Comparison of ENCODE assay signal across 8 mouse cellular contexts in the genomic region with DNA sequence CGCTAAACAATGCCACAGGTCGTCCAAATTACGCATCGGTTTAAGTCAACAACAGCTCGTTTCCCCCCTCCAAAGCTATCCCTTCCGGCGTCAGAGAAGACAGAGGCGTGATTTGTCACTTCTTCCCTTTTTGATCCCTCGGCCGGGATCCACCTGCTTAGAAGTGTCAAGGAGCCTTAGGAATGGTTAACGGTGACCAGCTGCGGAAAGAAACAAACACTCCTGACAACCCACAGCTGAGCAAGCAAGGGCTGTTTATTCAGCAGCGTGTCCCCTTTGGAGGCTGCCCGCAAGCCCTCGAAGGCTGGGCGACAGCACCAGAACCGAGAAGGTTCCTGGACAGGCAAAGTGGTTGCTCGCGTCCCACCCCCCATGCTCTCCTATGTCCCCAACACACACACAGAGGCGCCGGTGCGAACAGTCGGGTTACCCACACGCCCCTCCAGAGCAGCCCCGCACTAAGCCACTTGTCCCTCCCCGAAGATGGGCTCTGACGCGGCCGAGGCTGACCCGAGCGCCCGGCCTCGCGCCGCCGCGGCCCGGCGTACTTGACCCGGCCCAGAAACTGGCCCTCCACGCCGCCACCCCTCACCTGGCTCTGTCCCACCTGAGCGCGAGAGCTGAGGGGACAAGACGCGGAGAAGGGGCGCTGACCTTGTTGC. TPM values are rescaled to one million over a fixed set of nuclear protein-coding genes. Genes with fewer than 3 reads are reported as not detected.
A peak's percentile ranks its signal among the peaks of the same experiment; 100 is the strongest.
DNase-seq lines count a peak whose midpoint lies in the region; ATAC-seq and TF ChIP-seq lines count a peak whose summit lies in the region.

No protein-coding gene starts in this region.

- H3K9me3 ChIP-seq in ES-Bruce4 (replicated peaks; ENCODE audit: control insufficient read depth, insufficient read depth, low read length, poor library complexity, severe bottlenecking) = no peaks in the 10 kb centered on the region
- no peaks in the 10 kb centered on the region for H3K9me3 ChIP-seq in forebrain, embryonic 10.5 days
- H3K9me3 ChIP-seq in heart, embryonic 15.5 days (replicated peaks) = no peaks in the 10 kb centered on the region
- no peaks in the 10 kb centered on the region for H3K9me3 ChIP-seq in neural tube, embryonic 14.5 days (ENCODE audit: control insufficient read depth, low read length)

- TF ChIP-seq CTCF in ES-Bruce4 (IDR thresholded peaks at IDR 0.05; ENCODE audit: low read depth, low read length) = no peak

- DNase-seq in adrenal gland, adult 2 months = peak; percentile 78
- peak; percentile 44 for DNase-seq in forebrain, embryonic 10.5 days (ENCODE audit: extremely low spot score, low spot score)
- DNase-seq in kidney, postnatal 4 days = peak; percentile 58 to 70
- peak; percentile 63 to 67 for DNase-seq in lung, adult 18-20 months
- DNase-seq in urinary bladder, postnatal 36 days (ENCODE audit: low spot score in 2 of 2) = peak; percentile 24 to 38

- peak; percentile 74 for ATAC-seq in heart, embryonic 15.5 days (replicated peaks; ENCODE audit: insufficient number of reproducible peaks, insufficient read depth, low FRiP score, low read depth)
- peak; percentile 79 for ATAC-seq in neural tube, embryonic 14.5 days (ENCODE audit: low read depth)

- H3K4me3 ChIP-seq in ES-Bruce4 (ENCODE audit: low read depth, low read length) = peak overlapping the region; percentile 79
- H3K4me3 ChIP-seq in forebrain, embryonic 10.5 days = peak overlapping the region; percentile 89
- H3K4me3 ChIP-seq in heart, embryonic 15.5 days = peak overlapping the region; percentile 94
- peak overlapping the region; percentile 99 for H3K4me3 ChIP-seq in neural tube, embryonic 14.5 days (ENCODE audit: low read depth, low read length)

- H3K9ac ChIP-seq in ES-Bruce4 (ENCODE audit: low read depth, poor library complexity, severe bottlenecking) = peak overlapping the region; percentile 98
- H3K9ac ChIP-seq in heart, embryonic 15.5 days = peak overlapping the region; percentile 97
- peak overlapping the region; percentile 96 for H3K9ac ChIP-seq in neural tube, embryonic 14.5 days (replicated peaks; ENCODE audit: low read depth, low read length)

- no peak for TF ChIP-seq POLR2A in ES-Bruce4 (IDR thresholded peaks at IDR 0.05; ENCODE audit: insufficient read depth, low read length)

- H3K4me1 ChIP-seq in ES-Bruce4 (ENCODE audit: control insufficient read depth, insufficient read depth, low read length) = no peaks in the 10 kb centered on the region
- H3K4me1 ChIP-seq in forebrain, embryonic 10.5 days = peaks cover 30% of the 10 kb centered on the region
- peaks cover 20% of the 10 kb centered on the region for H3K4me1 ChIP-seq in heart, embryonic 15.5 days (replicated peaks)
- peaks cover 15% of the 10 kb centered on the region for H3K4me1 ChIP-seq in neural tube, embryonic 14.5 days (ENCODE audit: control insufficient read depth, insufficient read depth, low read length)

- peaks cover 18% of the 10 kb centered on the region for H3K36me3 ChIP-seq in ES-Bruce4 (ENCODE audit: control insufficient read depth, insufficient read depth, low read length, poor library complexity, severe bottlenecking)
- peaks cover 25% of the 10 kb centered on the region for H3K36me3 ChIP-seq in forebrain, embryonic 10.5 days (replicated peaks)
- peaks cover 14% of the 10 kb centered on the region; the same call in 1 of the 2 replicates for H3K36me3 ChIP-seq in heart, embryonic 15.5 days
- H3K36me3 ChIP-seq in neural tube, embryonic 14.5 days (ENCODE audit: control insufficient read depth, insufficient read depth, low read length) = peaks cover 5% of the 10 kb centered on the region

- no peak overlapping the region for H3K27ac ChIP-seq in ES-Bruce4 (ENCODE audit: insufficient read depth, low read length)
- peak overlapping the region; percentile 96 for H3K27ac ChIP-seq in forebrain, embryonic 10.5 days
- H3K27ac ChIP-seq in heart, embryonic 15.5 days = peak overlapping the region; percentile 91
- peak overlapping the region; percentile 80 for H3K27ac ChIP-seq in neural tube, embryonic 14.5 days (ENCODE audit: low read depth, low read length)

- WGBS in forebrain, embryonic 10.5 days = under 1% methylated on average over 47 of the region's 47 CpGs
- under 1% methylated on average over 47 of the region's 47 CpGs for WGBS in heart, embryonic 15.5 days
- WGBS in neural tube, embryonic 14.5 days = under 1% methylated on average over 41 of the region's 47 CpGs

- peak overlapping the region; percentile 91 for H3K4me2 ChIP-seq in heart, embryonic 15.5 days
- H3K4me2 ChIP-seq in neural tube, embryonic 14.5 days (ENCODE audit: low read depth, low read length) = peak overlapping the region; percentile 91

- no peaks in the 10 kb centered on the region for H3K27me3 ChIP-seq in ES-Bruce4 (ENCODE audit: control insufficient read depth, insufficient read depth, low read length, poor library complexity, severe bottlenecking)
- H3K27me3 ChIP-seq in forebrain, embryonic 10.5 days (ENCODE audit: poor library complexity, severe bottlenecking) = peaks cover 10% of the 10 kb centered on the region
- H3K27me3 ChIP-seq in heart, embryonic 15.5 days = no peaks in the 10 kb centered on the region
- no peaks in the 10 kb centered on the region for H3K27me3 ChIP-seq in neural tube, embryonic 14.5 days (ENCODE audit: control insufficient read depth, insufficient read depth, low read length)

- TF ChIP-seq EP300 in ES-Bruce4 (IDR thresholded peaks at IDR 0.05; ENCODE audit: insufficient read depth, low read depth, low read length) = no peak

RNA-seq across cellular contexts. Expression of gene March5, which starts 0.6 kb away (rescaled TPM):
- polyA plus RNA-seq in ES-Bruce4 (2011; ENCODE audit: insufficient read depth, insufficient read length, low read depth, missing spikeins) = 174 and 194 TPM in 2 replicates
- 100 to 1,000 TPM in 1 of 2 experiments, 10 to 100 TPM in 1; 97.0 to 117 TPM for total RNA-seq in adrenal gland, adult 2 months (2021)
- 42.9 and 77.8 TPM in 2 replicates for polyA plus RNA-seq in adrenal gland, adult 2 months (2012; rRNA removed)
- polyA plus RNA-seq in forebrain, embryonic 10.5 days (2016; fragmentation: Nextera tagmentation; extraction: Ambion mirVana) = 109 and 112 TPM in 2 replicates
- 78.3 and 81.8 TPM in 2 replicates for polyA plus RNA-seq in heart, embryonic 15.5 days (2015; fragmentation: Nextera tagmentation; extraction: Ambion mirVana)
- polyA plus RNA-seq in neural tube, embryonic 14.5 days (2014; fragmentation: Nextera tagmentation; extraction: Ambion mirVana) = 121 and 126 TPM in 2 replicates

RNA-seq across cellular contexts. Expression of gene Cpeb3, which starts 1.6 kb away (rescaled TPM):
- 3.7 and 4.3 TPM in 2 replicates for polyA plus RNA-seq in ES-Bruce4 (2011; ENCODE audit: insufficient read depth, insufficient read length, low read depth, missing spikeins)
- total RNA-seq in adrenal gland, adult 2 months (2021) = 10 to 100 TPM; 17.0 to 17.2 TPM
- polyA plus RNA-seq in adrenal gland, adult 2 months (2012; rRNA removed) = 26.4 and 31.4 TPM in 2 replicates
- 0.69 and 0.95 TPM in 2 replicates for polyA plus RNA-seq in forebrain, embryonic 10.5 days (2016; fragmentation: Nextera tagmentation; extraction: Ambion mirVana)
- 7.6 and 9.9 TPM in 2 replicates for polyA plus RNA-seq in heart, embryonic 15.5 days (2015; fragmentation: Nextera tagmentation; extraction: Ambion mirVana)
- polyA plus RNA-seq in neural tube, embryonic 14.5 days (2014; fragmentation: Nextera tagmentation; extraction: Ambion mirVana) = 13.3 and 14.7 TPM in 2 replicates
